Mouse (Mus musculus) layer of hippocampus, postnatal 14 days (tissue): Measurements from ENCODE around the gene Txndc5. TPM values are rescaled to one million over a fixed set of nuclear protein-coding genes. Genes with fewer than 3 reads are reported as not detected.

Experiments used
- DNase-seq, 2 experiments: peaks; one replicate each; pipeline ENCODE4 v3.0.0; 2021 to 2022; ENCODE audit warnings: low spot score in 2 of 2, mixed read lengths in 1 of 2
- total RNA-seq, 2 experiments: library from RNA; stranded (reverse); gene quantifications; 2 replicates each; pipeline ENCODE4 v1.2.3; 2021

Gene Txndc5
- total RNA-seq, 2 experiments from 2014 or later = 43.3 to 43.8 TPM

- DNase-seq = peak in 1 of 2 experiments; percentile 9
Observed at GRCm38 (mm10) chr13:38472636-38473035, 56.0 kb downstream of the Txndc5 start.

GRCm38 (mm10) chr13:38470882-38471281 is 57.7 kb downstream of the Txndc5 start:
- no peak for DNase-seq

GRCm38 (mm10) chr13:38463410-38463809 is 65.2 kb downstream of the Txndc5 start:
- no peak for DNase-seq

- no peak for DNase-seq
Observed at GRCm38 (mm10) chr13:38451446-38451845, 77.2 kb downstream of the Txndc5 start.

Other genes starting within 250 kb of the Txndc5 start
- gene Bmp6, start 183.7 kb downstream of the Txndc5 start, total RNA-seq = 10 to 100 TPM in 1 of 2 experiments, 1 to 10 TPM in 1; 5.3 to 10.5 TPM
- gene Bloc1s5, start 106.3 kb upstream of the Txndc5 start, total RNA-seq = 1 to 10 TPM; 6.0 to 9.1 TPM
- 10 to 100 TPM; 31.5 to 32.0 TPM for gene Eef1e1, start 130.2 kb upstream of the Txndc5 start, total RNA-seq